In the genomic region with DNA sequence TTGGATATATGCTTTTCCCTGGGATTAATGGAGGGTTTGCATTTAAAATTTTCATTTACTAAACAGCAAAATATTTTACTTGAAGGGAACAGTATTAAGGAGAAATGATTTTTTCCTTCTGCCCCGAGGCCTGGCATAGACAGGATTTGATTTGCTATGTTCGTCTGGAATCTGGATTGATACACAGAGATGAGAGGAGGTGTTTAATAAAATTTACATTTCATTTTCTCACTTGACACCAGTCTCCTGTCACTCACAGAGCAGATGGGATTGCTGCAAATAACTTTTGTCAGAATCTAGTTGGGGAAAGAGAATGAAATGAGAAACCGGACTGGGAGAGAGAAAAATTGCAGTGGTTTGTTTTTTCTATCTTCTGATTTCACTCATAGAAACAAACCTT, we compare ENCODE assay signal across 26 mouse cellular contexts.
A peak's percentile ranks its signal among the peaks of the same experiment; 100 is the strongest.
DNase-seq lines count a peak whose midpoint lies in the region; ATAC-seq and TF ChIP-seq lines count a peak whose summit lies in the region.
"Had no signal": no experiment of that assay in that cellular context is flagged by ENCODE, and none has a peak within 500 bp of the region (broad histone marks: within the 10 kb centered on the region; RNA-seq: fewer than 3 reads in every experiment).

No protein-coding gene starts in this region.

- peak overlapping the region; percentile 61; the same call in 1 of the 2 replicates for H3K27ac ChIP-seq in forebrain, embryonic 16.5 days (ENCODE audit: low read length)
- H3K27ac ChIP-seq in forebrain, embryonic 10.5 days = no peak overlapping the region
- no peak overlapping the region for H3K27ac ChIP-seq in kidney, embryonic 15.5 days
- H3K27ac ChIP-seq: embryonic facial prominence, embryonic 12.5 days; embryonic facial prominence, embryonic 15.5 days; heart, adult 2 months; heart, embryonic 10.5 days; heart, embryonic 13.5 days; hindbrain, embryonic 14.5 days; hindbrain, postnatal 0 days had no signal

- TF ChIP-seq POLR2A in brain, embryonic 14.5 days (IDR thresholded peaks at IDR 0.05; ENCODE audit: borderline replicate concordance, extremely low read depth, insufficient read depth, insufficient read length, poor library complexity, severe bottlenecking) = no peak

- DNase-seq in forebrain, embryonic 10.5 days (ENCODE audit: extremely low spot score, low spot score) = no peak
- peak; percentile 4 for DNase-seq in layer of hippocampus, adult 9-10 months (ENCODE audit: low spot score)
- DNase-seq in layer of hippocampus, adult 11-12 months (ENCODE audit: low spot score) = no peak
- peak; percentile 13 for DNase-seq in brain, adult 2 months (ENCODE audit: low read depth, low spot score)
- DNase-seq in brain, embryonic 14.5 days (ENCODE audit: low read depth) = peak; percentile 52
- DNase-seq: adrenal gland, adult 2 months; adrenal gland, postnatal 14 days; cerebellum, adult 18-20 months; cerebellum, adult 9-10 months; cerebellum, postnatal 14 days; gastrocnemius, postnatal 10 days; gastrocnemius, postnatal 36 days; heart, adult 2 months; heart, postnatal 14 days; heart, postnatal 4 days had no signal

- 55% methylated on average over 3 of the region's 3 CpGs for WGBS in forebrain, embryonic 16.5 days
- WGBS in forebrain, embryonic 10.5 days = 88% methylated on average over 3 of the region's 3 CpGs
- 86% methylated on average over 3 of the region's 3 CpGs for WGBS in kidney, embryonic 15.5 days

- no peak overlapping the region for H3K4me3 ChIP-seq in forebrain, embryonic 16.5 days (replicated peaks; ENCODE audit: low read length)
- H3K4me3 ChIP-seq in forebrain, embryonic 10.5 days = no peak overlapping the region
- no peak overlapping the region for H3K4me3 ChIP-seq in kidney, embryonic 15.5 days (replicated peaks)
- H3K4me3 ChIP-seq: embryonic facial prominence, embryonic 12.5 days; embryonic facial prominence, embryonic 15.5 days; heart, adult 2 months; heart, embryonic 10.5 days; heart, embryonic 13.5 days had no signal

- no peak for TF ChIP-seq CTCF in brain, embryonic 14.5 days (IDR thresholded peaks at IDR 0.05; ENCODE audit: borderline replicate concordance, extremely low read depth, insufficient read depth, insufficient read length)

- no peak overlapping the region for H3K9ac ChIP-seq in forebrain, embryonic 16.5 days (replicated peaks; ENCODE audit: low read depth, low read length)
- no peak overlapping the region for H3K9ac ChIP-seq in kidney, embryonic 15.5 days
- H3K9ac ChIP-seq: embryonic facial prominence, embryonic 12.5 days; embryonic facial prominence, embryonic 15.5 days; heart, embryonic 13.5 days; hindbrain, embryonic 14.5 days had no signal

- H3K27me3 ChIP-seq in forebrain, embryonic 16.5 days (replicated peaks; ENCODE audit: control insufficient read depth, insufficient read depth, low read length) = no peaks in the 10 kb centered on the region
- H3K27me3 ChIP-seq in forebrain, embryonic 10.5 days (ENCODE audit: poor library complexity, severe bottlenecking) = no peaks in the 10 kb centered on the region
- H3K27me3 ChIP-seq in kidney, embryonic 15.5 days = no peaks in the 10 kb centered on the region
- H3K27me3 ChIP-seq: embryonic facial prominence, embryonic 12.5 days; embryonic facial prominence, embryonic 15.5 days; heart, embryonic 13.5 days had no signal

- H3K4me1 ChIP-seq in forebrain, embryonic 16.5 days (replicated peaks; ENCODE audit: control insufficient read depth, insufficient read depth, low read length) = no peaks in the 10 kb centered on the region
- no peaks in the 10 kb centered on the region for H3K4me1 ChIP-seq in forebrain, embryonic 10.5 days
- no peaks in the 10 kb centered on the region for H3K4me1 ChIP-seq in kidney, embryonic 15.5 days
- H3K4me1 ChIP-seq: embryonic facial prominence, embryonic 12.5 days; embryonic facial prominence, embryonic 15.5 days; heart, embryonic 10.5 days; heart, embryonic 13.5 days had no signal

- H3K36me3 ChIP-seq in forebrain, embryonic 16.5 days (ENCODE audit: control insufficient read depth, insufficient read depth) = no peaks in the 10 kb centered on the region
- H3K36me3 ChIP-seq in forebrain, embryonic 10.5 days (replicated peaks) = no peaks in the 10 kb centered on the region
- H3K36me3 ChIP-seq in kidney, embryonic 15.5 days = no peaks in the 10 kb centered on the region
- H3K36me3 ChIP-seq: embryonic facial prominence, embryonic 12.5 days; embryonic facial prominence, embryonic 15.5 days; heart, embryonic 10.5 days; heart, embryonic 13.5 days had no signal

- ATAC-seq in forebrain, embryonic 16.5 days = peak; percentile 82
- ATAC-seq in kidney, embryonic 15.5 days (replicated peaks; ENCODE audit: low FRiP score) = no peak
- ATAC-seq: CD4-positive, CD25-positive, alpha-beta regulatory T cell, adult 4 months; hindbrain, postnatal 0 days; inflammation-experienced regulatory T-cells, adult 6 months; intestine, embryonic 16.5 days had no signal

- no peak overlapping the region for H3K4me2 ChIP-seq in forebrain, embryonic 16.5 days (ENCODE audit: low read length)
- no peak overlapping the region for H3K4me2 ChIP-seq in kidney, embryonic 15.5 days
- H3K4me2 ChIP-seq: embryonic facial prominence, embryonic 12.5 days; embryonic facial prominence, embryonic 15.5 days; heart, embryonic 13.5 days; hindbrain, embryonic 14.5 days had no signal

- no peaks in the 10 kb centered on the region for H3K9me3 ChIP-seq in forebrain, embryonic 16.5 days (ENCODE audit: control insufficient read depth, low read length)
- no peaks in the 10 kb centered on the region for H3K9me3 ChIP-seq in forebrain, embryonic 10.5 days
- no peaks in the 10 kb centered on the region for H3K9me3 ChIP-seq in kidney, embryonic 15.5 days (replicated peaks)
- H3K9me3 ChIP-seq: embryonic facial prominence, embryonic 12.5 days; embryonic facial prominence, embryonic 15.5 days; heart, embryonic 10.5 days; heart, embryonic 13.5 days had no signal

Comparison
In these comparisons a context has a peak if more than half of its experiments do, and no peak if none do; other contexts are left out.
1. DNase-seq: peak in layer of hippocampus, adult 9-10 months (single experiment), brain, adult 2 months (single experiment) and brain, embryonic 14.5 days (single experiment); none in forebrain, embryonic 10.5 days (single experiment) and layer of hippocampus, adult 11-12 months (single experiment).